11 mouse cellular contexts compared by ENCODE assay signal in the genomic region with DNA sequence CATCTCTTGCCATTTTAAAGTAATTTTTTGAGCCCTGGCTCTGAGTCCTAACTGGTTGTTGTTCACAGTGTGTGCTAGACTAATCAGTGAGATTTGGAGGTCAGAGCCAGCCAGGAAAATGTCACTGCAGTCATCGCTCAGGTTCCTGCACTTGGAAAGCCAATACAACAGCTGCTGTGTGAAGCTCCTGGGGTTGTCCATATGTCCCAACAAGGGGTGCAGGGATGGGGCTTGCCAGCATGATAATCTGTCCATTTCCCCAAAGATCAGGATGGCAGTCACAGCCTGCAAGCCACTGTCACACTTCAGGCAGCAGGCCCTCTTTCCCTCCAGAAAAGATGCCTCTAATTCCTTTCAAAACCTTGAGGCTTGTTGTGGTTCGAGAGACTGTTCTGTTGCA.
DNase-seq lines count a peak whose midpoint lies in the region; ATAC-seq lines count a peak whose summit lies in the region.
"Had no signal": no experiment of that assay in that cellular context is flagged by ENCODE, and none has a peak within 500 bp of the region (broad histone marks: within the 10 kb centered on the region; RNA-seq: fewer than 3 reads in every experiment).

No protein-coding gene starts in this region.

- 60% methylated on average over 2 of the region's 2 CpGs for WGBS in hindbrain, embryonic 14.5 days
- WGBS in hindbrain, embryonic 12.5 days = 60% methylated on average over 2 of the region's 2 CpGs
- WGBS in forebrain, embryonic 15.5 days = 42% methylated on average over 2 of the region's 2 CpGs

- no peak overlapping the region for H3K4me3 ChIP-seq in hindbrain, embryonic 14.5 days (replicated peaks; ENCODE audit: low read length)
- no peak overlapping the region for H3K4me3 ChIP-seq in hindbrain, embryonic 12.5 days
- H3K4me3 ChIP-seq in forebrain, embryonic 15.5 days = no peak overlapping the region

- H3K27me3 ChIP-seq in hindbrain, embryonic 14.5 days (ENCODE audit: control insufficient read depth, insufficient read depth, low read length) = no peaks in the 10 kb centered on the region
- no peaks in the 10 kb centered on the region for H3K27me3 ChIP-seq in hindbrain, embryonic 12.5 days
- no peaks in the 10 kb centered on the region for H3K27me3 ChIP-seq in forebrain, embryonic 15.5 days

- H3K27ac ChIP-seq in hindbrain, embryonic 14.5 days = 0 out of 2 replicates have a peak overlapping the region, but pooled peaks have one; percentile 7
- no peak overlapping the region for H3K27ac ChIP-seq in hindbrain, embryonic 12.5 days
- peak overlapping the region; percentile 65 for H3K27ac ChIP-seq in forebrain, embryonic 15.5 days (replicated peaks)

- ATAC-seq in hindbrain, embryonic 14.5 days (ENCODE audit: low FRiP score) = peak; percentile 38; the same call in 1 of the 2 replicates
- ATAC-seq in hindbrain, embryonic 12.5 days (ENCODE audit: low FRiP score) = no peak
- peak; percentile 78 for ATAC-seq in forebrain, embryonic 15.5 days (replicated peaks)

- no peaks in the 10 kb centered on the region for H3K36me3 ChIP-seq in hindbrain, embryonic 14.5 days (replicated peaks; ENCODE audit: control insufficient read depth, insufficient read depth)
- H3K36me3 ChIP-seq in hindbrain, embryonic 12.5 days = no peaks in the 10 kb centered on the region
- 0 out of 2 replicates have a peak, but pooled peaks cover 5% of the 10 kb centered on the region for H3K36me3 ChIP-seq in forebrain, embryonic 15.5 days

- no peak overlapping the region for H3K4me2 ChIP-seq in hindbrain, embryonic 14.5 days (replicated peaks)
- H3K4me2 ChIP-seq in hindbrain, embryonic 12.5 days (replicated peaks) = no peak overlapping the region
- H3K4me2 ChIP-seq in forebrain, embryonic 15.5 days (replicated peaks) = no peak overlapping the region

- no peak overlapping the region for H3K9ac ChIP-seq in hindbrain, embryonic 14.5 days
- H3K9ac ChIP-seq in hindbrain, embryonic 12.5 days = no peak overlapping the region
- H3K9ac ChIP-seq in forebrain, embryonic 15.5 days (replicated peaks) = no peak overlapping the region

- peaks cover 13% of the 10 kb centered on the region for H3K4me1 ChIP-seq in hindbrain, embryonic 14.5 days (replicated peaks; ENCODE audit: control insufficient read depth, insufficient read depth, low read length)
- peaks cover 23% of the 10 kb centered on the region for H3K4me1 ChIP-seq in hindbrain, embryonic 12.5 days
- peaks cover 56% of the 10 kb centered on the region for H3K4me1 ChIP-seq in forebrain, embryonic 15.5 days

- H3K9me3 ChIP-seq in hindbrain, embryonic 14.5 days (ENCODE audit: control insufficient read depth, low read length) = no peaks in the 10 kb centered on the region
- no peaks in the 10 kb centered on the region for H3K9me3 ChIP-seq in hindbrain, embryonic 12.5 days (replicated peaks)
- no peaks in the 10 kb centered on the region for H3K9me3 ChIP-seq in forebrain, embryonic 15.5 days

- DNase-seq in adrenal gland, postnatal 10 days = peak; percentile 19
- DNase-seq in adrenal gland, postnatal 4 days (ENCODE audit: low spot score in 2 of 2) = no peak
- no peak for DNase-seq in hindbrain, embryonic 14.5 days (ENCODE audit: low spot score)
- peak; percentile 92 for DNase-seq in cerebellum, adult 11-12 months
- DNase-seq in MN1 (ENCODE audit: low spot score) = no peak
- DNase-seq in c-Kit-positive CD71-positive TER-119-positive erythroid progenitor cells, embryonic 14.5 days (ENCODE audit: low spot score) = no peak
- DNase-seq: gastrocnemius, postnatal 14 days; heart, postnatal 36 days; right cerebral cortex, postnatal 25 days had no signal

Comparison
In these comparisons a context has a peak if more than half of its experiments do, and no peak if none do; other contexts are left out.
1. DNase-seq: peak in adrenal gland, postnatal 10 days (single experiment) and cerebellum, adult 11-12 months (single experiment); none in adrenal gland, postnatal 4 days (0 of 2), hindbrain, embryonic 14.5 days (single experiment), MN1 (single experiment) and c-Kit-positive CD71-positive TER-119-positive erythroid progenitor cells, embryonic 14.5 days (single experiment).